Mouse (Mus musculus) liver, postnatal 0 days (tissue): ENCODE measurements around the gene Rps27.

Source experiments
- CTCF ChIP-seq: sonication (generic); IDR thresholded peaks from 2 replicates; pipeline ENCODE4 v1.5.1; 2016; ENCODE audit warnings: antibody characterized with exemption, low read depth
- EP300 ChIP-seq: IDR thresholded peaks from 2 replicates; pipeline ENCODE4 v1.6.1; 2016; ENCODE audit warnings: antibody characterized with exemption, low read depth, mild to moderate bottlenecking

GRCm38 (mm10) chr3:90222941-90223340 lies 9.5 kb upstream of the Rps27 start:
- TF ChIP-seq CTCF, result no peak
- TF ChIP-seq EP300, result no peak
